Mouse (Mus musculus): ENCODE results near the gene Bex6.

DNA sequence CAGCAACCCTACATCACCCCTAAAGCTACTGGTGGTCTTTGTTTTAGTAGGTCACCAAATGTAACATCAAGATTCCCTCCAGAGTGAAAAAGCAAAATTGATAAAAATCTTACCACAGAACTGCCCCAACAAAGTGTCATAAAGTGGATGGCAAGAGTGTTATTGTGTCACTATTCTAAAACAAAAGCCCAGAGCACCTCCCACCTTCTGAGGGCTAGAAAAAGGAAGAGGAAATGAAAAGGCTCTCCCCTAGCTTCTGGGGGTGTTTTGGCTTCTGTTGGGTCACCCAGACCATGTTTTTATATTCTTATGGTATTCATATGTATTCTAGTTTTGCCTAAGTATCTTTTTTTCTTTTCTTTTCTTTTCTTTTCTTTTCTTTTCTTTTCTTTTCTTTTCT, 42.8 kb downstream of the Bex6 start:
- TF ChIP-seq POLR2A (IDR thresholded peaks at IDR 0.05; ENCODE audit: borderline replicate concordance, insufficient read depth, low read length) (no peak), CTCF (IDR thresholded peaks at IDR 0.05; ENCODE audit: borderline replicate concordance, insufficient read depth, low read depth, low read length) (no peak)
